Mouse (Mus musculus) layer of hippocampus, postnatal 36 days (tissue): Measurements from ENCODE around the gene Ppp3cb. TPM values are rescaled to one million over a fixed set of nuclear protein-coding genes. Genes with fewer than 3 reads are reported as not detected.

Experiments
- DNase-seq, 2 experiments: peaks; one replicate each; pipeline ENCODE4 v3.0.0; 2022
- total RNA-seq, 2 experiments: library from RNA; stranded (reverse); gene quantifications; 2 replicates each; pipeline ENCODE4 v1.2.3; 2021

Gene Ppp3cb
- total RNA-seq, 2 experiments from 2014 or later: 306 to 322 TPM

- peak; percentile 77 to 79 for DNase-seq
These were observed 66.8 kb downstream of the Ppp3cb start, which contains the start of gene Anxa7 for GRCm38 (mm10) chr14:20479291-20480194. TSS of gene Anxa7 (minus strand) at chr14:20480133.

GRCm38 (mm10) chr14:20478801-20479200 is 67.6 kb downstream of the Ppp3cb start:
- no peak for DNase-seq

GRCm38 (mm10) chr14:20478385-20478784 is 68.0 kb downstream of the Ppp3cb start:
- no peak for DNase-seq

- no peak for DNase-seq
These were observed 68.9 kb downstream of the Ppp3cb start for GRCm38 (mm10) chr14:20477261-20478025.

- DNase-seq: peak; percentile 16 to 36
These were observed 86.2 kb downstream of the Ppp3cb start for GRCm38 (mm10) chr14:20460216-20460615.

GRCm38 (mm10) chr14:20458378-20458777 is 88.0 kb downstream of the Ppp3cb start:
- DNase-seq: no peak

GRCm38 (mm10) chr14:20452929-20453328 is 93.4 kb downstream of the Ppp3cb start:
- DNase-seq: no peak

GRCm38 (mm10) chr14:20451765-20452331 is 94.5 kb downstream of the Ppp3cb start, which contains the start of gene Cfap70:
TSS of gene Cfap70 (minus strand) at chr14:20452226.
- peak; percentile 10 to 13 for DNase-seq

- DNase-seq: peak in 1 of 2 experiments; percentile 17
These were observed 95.1 kb downstream of the Ppp3cb start for GRCm38 (mm10) chr14:20451302-20451701.

Other genes with a start within 250 kb of the Ppp3cb start
- 10 to 100 TPM; 34.9 to 35.5 TPM for gene Ecd, start 198.5 kb downstream of the Ppp3cb start, total RNA-seq
- gene Fam149b, start 198.4 kb downstream of the Ppp3cb start, total RNA-seq: 10 to 100 TPM; 50.8 to 53.1 TPM
- gene Dnajc9, start 157.7 kb downstream of the Ppp3cb start, total RNA-seq: 10 to 100 TPM; 24.8 to 25.0 TPM
- 10 to 100 TPM; 34.0 to 37.4 TPM for gene Mrps16, start 152.9 kb downstream of the Ppp3cb start, total RNA-seq
- 1 to 10 TPM in 1 of 2 experiments, under 1 TPM in 1; 0.75 to 2.4 TPM for gene Cfap70, start 94.3 kb downstream of the Ppp3cb start, total RNA-seq
- gene Anxa7, start 66.4 kb downstream of the Ppp3cb start, total RNA-seq: 10 to 100 TPM; 68.0 to 69.7 TPM
- 1 to 10 TPM; 1.3 to 1.5 TPM for gene Mss51, start 49.7 kb downstream of the Ppp3cb start, total RNA-seq
- 10 to 100 TPM; 49.1 to 57.8 TPM for gene Usp54, start 94.5 kb upstream of the Ppp3cb start, total RNA-seq
- gene Myoz1, start 110.0 kb upstream of the Ppp3cb start, total RNA-seq: not detected
- gene Synpo2l, start 121.8 kb upstream of the Ppp3cb start, total RNA-seq: under 1 TPM; 0.15 TPM
- gene Sec24c, start 127.7 kb upstream of the Ppp3cb start, total RNA-seq: 100 to 1,000 TPM; 116 to 125 TPM
- gene Fut11, start 148.4 kb upstream of the Ppp3cb start, total RNA-seq: 10 to 100 TPM; 15.1 to 16.4 TPM
- gene Chchd1, start 156.4 kb upstream of the Ppp3cb start, total RNA-seq: 10 to 100 TPM; 48.8 to 50.0 TPM
- 100 to 1,000 TPM; 154 to 187 TPM for gene Zswim8, start 161.0 kb upstream of the Ppp3cb start, total RNA-seq
- 10 to 100 TPM; 16.5 to 16.9 TPM for gene Ndst2, start 188.0 kb upstream of the Ppp3cb start, total RNA-seq
- 100 to 1,000 TPM; 187 to 199 TPM for gene Camk2g, start 247.5 kb upstream of the Ppp3cb start, total RNA-seq